Mouse (Mus musculus) megakaryocyte, embryonic 14.5 days (primary cell): ENCODE data around the gene Pik3c2a.

Experiments used
- FLI1 ChIP-seq: IDR thresholded peaks from 2 replicates; pipeline ENCODE4 v1.6.1; 2012; ENCODE audit warnings: low read length, inconsistent platforms, mixed read lengths
- GATA1 ChIP-seq: IDR thresholded peaks from 3 replicates; pipeline ENCODE4 v1.6.1; 2012; ENCODE audit warnings: mixed read lengths, low read length, inconsistent platforms, borderline replicate concordance

DNA sequence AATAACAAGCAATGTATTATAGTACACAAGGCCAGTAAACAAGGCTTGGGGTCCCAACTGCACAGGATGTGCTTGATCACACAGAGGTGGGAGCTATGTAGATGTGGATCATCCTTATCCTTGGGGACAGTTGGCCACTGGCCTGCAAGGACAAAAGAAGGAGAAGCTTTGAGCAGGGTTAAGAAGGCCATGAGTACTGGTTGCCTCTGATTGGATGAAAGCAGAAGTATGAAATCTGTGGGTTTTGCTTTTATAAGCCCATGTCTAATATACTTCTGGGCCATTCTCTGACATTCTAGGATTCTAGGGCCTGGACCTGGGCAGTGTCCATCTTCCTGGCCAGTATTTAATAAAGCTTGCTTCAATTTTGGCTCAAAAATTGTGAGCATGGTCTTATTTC, 32.6 kb upstream of the Pik3c2a start:
- TF ChIP-seq GATA1 (no peak), FLI1 (no peak)
